Mouse (Mus musculus) midbrain, embryonic 14.5 days (tissue): ENCODE data around the gene Zfp790. TPM values are rescaled to one million over a fixed set of nuclear protein-coding genes. Genes with fewer than 3 reads are reported as not detected.
A peak's percentile ranks its signal among the peaks of the same experiment; 100 is the strongest.

Experiments used
- ATAC-seq: fragments of 200-750 bp; cut with Nextera tagmentation; 2 replicates; pipeline ENCODE4 v1.8.0; 2017; ENCODE audit warnings: moderate number of reproducible peaks, moderate library complexity; ENCODE audit not compliant: low FRiP score, low TSS enrichment
- DNase-seq: peaks from one replicate; pipeline ENCODE4 v3.0.0-alpha.2; 2015
- H3K27ac ChIP-seq: fragments of 300-500 bp; sonication (generic); replicated peaks from 2 replicates; pipeline ENCODE4 v1.5.1; 2014; ENCODE audit warnings: mild to moderate bottlenecking, low read depth, low read length, moderate library complexity
- H3K27me3 ChIP-seq: fragments of 300-500 bp; sonication (generic); 2 replicates; pipeline ENCODE4 v1.6.1; 2014; ENCODE audit warnings: low read length, control low read depth, mixed read lengths; ENCODE audit not compliant: control insufficient read depth, insufficient read depth
- H3K36me3 ChIP-seq: fragments of 300-500 bp; sonication (generic); 2 replicates; pipeline ENCODE4 v1.6.1; 2014; ENCODE audit warnings: low read length, control low read depth; ENCODE audit not compliant: control insufficient read depth, insufficient read depth
- H3K4me1 ChIP-seq: fragments of 300-500 bp; sonication (generic); 2 replicates; pipeline ENCODE4 v1.6.1; 2014; ENCODE audit warnings: mild to moderate bottlenecking, antibody characterized with exemption, low read length, control low read depth; ENCODE audit not compliant: control insufficient read depth, insufficient read depth
- H3K4me2 ChIP-seq: fragments of 300-500 bp; sonication (generic); 2 replicates; pipeline ENCODE4 v1.6.1; 2014; ENCODE audit warnings: mild to moderate bottlenecking, low read length, moderate library complexity
- H3K4me3 ChIP-seq: fragments of 300-500 bp; sonication (generic); replicated peaks from 2 replicates; pipeline ENCODE4 v1.5.1; 2014; ENCODE audit warnings: low read depth, low read length
- H3K9ac ChIP-seq: fragments of 300-500 bp; sonication (generic); replicated peaks from 2 replicates; pipeline ENCODE4 v1.6.1; 2014; ENCODE audit warnings: mild to moderate bottlenecking, low read length, moderate library complexity
- H3K9me3 ChIP-seq: fragments of 300-500 bp; sonication (generic); 2 replicates; pipeline ENCODE4 v1.6.1; 2016; ENCODE audit warnings: low read length, control low read depth, mixed read lengths; ENCODE audit not compliant: control insufficient read depth
- WGBS: fragments of 180-500 bp; shearing (Covaris S2); extraction: QIAGEN DNeasy Blood & Tissue Kit; methylation state at CpG from one replicate; pipeline ENCODE4 v1.1.7; 2014; 5-methylcytosine and 5-hydroxymethylcytosine counted together
- polyA plus RNA-seq: library from polyadenylated mRNA; unstranded; fragments of >200 nt; fragmentation: Nextera tagmentation; extraction: Ambion mirVana; gene quantifications from 2 replicates; pipeline ENCODE4 v1.2.1, GENCODE M21; 2014

The Zfp790 gene
- polyA plus RNA-seq, 1 experiment from 2014 or later, result 35.1 TPM

GRCm38 (mm10) chr7:29783871-29784551 is 31.9 kb upstream of the Zfp790 start, which contains the start of gene Zfp30:
TSS of gene Zfp30 (plus strand) at chr7:29783998.
- ATAC-seq, result peak; percentile 97
- no peaks in the 10 kb centered on the region for H3K27me3 ChIP-seq
- no peaks in the 10 kb centered on the region; the same call in 1 of the 2 replicates for H3K9me3 ChIP-seq
- peak; percentile 96 for DNase-seq
- H3K36me3 ChIP-seq, result peaks cover 22% of the 10 kb centered on the region
- H3K27ac ChIP-seq, result peak within 1 kb of the TSS; percentile 92
- H3K4me2 ChIP-seq, result peak within 1 kb of the TSS; percentile 71
- peak within 1 kb of the TSS; percentile 78 for H3K4me3 ChIP-seq
- peak within 1 kb of the TSS; percentile 80 for H3K9ac ChIP-seq
- WGBS, result under 1% methylated on average over 45 of the region's 45 CpGs
- peaks cover 20% of the 10 kb centered on the region; the same call in 1 of the 2 replicates for H3K4me1 ChIP-seq

- peak overlapping the region; percentile 50 for H3K9ac ChIP-seq
- peak overlapping the region; percentile 71 for H3K4me2 ChIP-seq
- ATAC-seq, result no peak
- no peak overlapping the region for H3K27ac ChIP-seq
- no peaks in the 10 kb centered on the region for H3K27me3 ChIP-seq
- H3K4me1 ChIP-seq, result peaks cover 20% of the 10 kb centered on the region; the same call in 1 of the 2 replicates
- H3K36me3 ChIP-seq, result peaks cover 25% of the 10 kb centered on the region
- peak overlapping the region; percentile 78 for H3K4me3 ChIP-seq
- peak; percentile 43 for DNase-seq
- WGBS, result 41% methylated on average over 8 of the region's 8 CpGs
- no peaks in the 10 kb centered on the region; the same call in 1 of the 2 replicates for H3K9me3 ChIP-seq
These were observed 30.9 kb upstream of the Zfp790 start for GRCm38 (mm10) chr7:29785023-29785422.

- DNase-seq (no peak), ATAC-seq (no peak)
- 78% methylated on average over 5 of the region's 5 CpGs for WGBS
- Histone ChIP-seq H3K27me3 (no peaks in the 10 kb centered on the region), H3K4me2 (peak overlapping the region; percentile 71), H3K4me1 (peaks cover 20% of the 10 kb centered on the region; the same call in 1 of the 2 replicates), H3K27ac (no peak overlapping the region), H3K9me3 (no peaks in the 10 kb centered on the region; the same call in 1 of the 2 replicates), H3K4me3 (peak overlapping the region; percentile 78), H3K9ac (peak overlapping the region; percentile 50), H3K36me3 (peaks cover 31% of the 10 kb centered on the region)
These were observed 30.0 kb upstream of the Zfp790 start for GRCm38 (mm10) chr7:29785888-29786287.

DNA sequence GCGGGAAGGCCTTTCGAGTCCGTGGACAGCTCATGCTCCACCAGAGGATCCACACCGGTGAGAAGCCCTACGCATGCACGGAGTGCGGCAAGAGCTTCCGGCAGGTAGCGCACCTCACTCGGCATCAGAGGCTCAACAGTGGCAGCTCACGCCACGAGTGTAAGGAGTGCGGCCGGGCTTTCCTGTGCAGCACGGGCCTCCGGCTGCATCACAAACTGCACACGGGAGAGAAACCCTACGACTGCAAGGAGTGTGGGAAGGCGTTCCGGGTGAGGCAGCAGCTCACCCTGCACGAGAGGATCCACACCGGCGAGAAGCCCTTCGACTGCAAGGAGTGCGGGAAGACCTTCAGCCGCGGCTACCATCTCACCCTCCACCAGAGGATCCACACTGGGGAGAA is 23.0 kb upstream of the Zfp790 start:
- ATAC-seq, result no peak
- H3K27ac ChIP-seq, result no peak overlapping the region
- H3K36me3 ChIP-seq, result peaks cover 63% of the 10 kb centered on the region
- 39% methylated on average over 27 of the region's 27 CpGs for WGBS
- no peaks in the 10 kb centered on the region for H3K9me3 ChIP-seq
- H3K4me1 ChIP-seq, result no peaks in the 10 kb centered on the region
- no peaks in the 10 kb centered on the region for H3K27me3 ChIP-seq
- H3K4me2 ChIP-seq, result no peak overlapping the region
- no peak for DNase-seq
- no peak overlapping the region for H3K4me3 ChIP-seq
- no peak overlapping the region for H3K9ac ChIP-seq

DNA sequence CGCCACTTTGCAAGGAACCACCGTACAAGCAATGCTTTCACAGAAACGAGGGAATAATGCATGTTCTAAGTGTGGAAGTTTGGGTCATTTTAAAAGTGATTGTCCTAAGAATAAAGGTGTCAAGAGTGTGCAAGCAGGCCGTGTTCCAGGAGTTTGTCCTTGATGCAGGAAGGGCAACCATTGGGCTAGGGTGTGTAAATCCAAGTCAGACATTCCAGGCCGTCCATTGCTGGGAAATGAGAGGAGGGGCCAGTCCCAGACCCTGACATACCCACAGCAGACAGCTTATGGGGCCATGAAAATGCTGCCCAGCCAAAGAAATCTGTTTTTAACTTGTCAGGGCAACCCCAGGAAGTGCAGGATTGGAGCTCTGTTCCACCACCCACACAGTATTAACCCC is 8.9 kb upstream of the Zfp790 start:
- DNase-seq (no peak), ATAC-seq (no peak)
- Histone ChIP-seq H3K4me1 (no peaks in the 10 kb centered on the region), H3K4me2 (no peak overlapping the region), H3K4me3 (no peak overlapping the region), H3K27me3 (no peaks in the 10 kb centered on the region), H3K9ac (no peak overlapping the region), H3K27ac (no peak overlapping the region), H3K36me3 (no peaks in the 10 kb centered on the region), H3K9me3 (peaks cover 3% of the 10 kb centered on the region)
- 74% methylated on average over 5 of the region's 5 CpGs for WGBS

DNA sequence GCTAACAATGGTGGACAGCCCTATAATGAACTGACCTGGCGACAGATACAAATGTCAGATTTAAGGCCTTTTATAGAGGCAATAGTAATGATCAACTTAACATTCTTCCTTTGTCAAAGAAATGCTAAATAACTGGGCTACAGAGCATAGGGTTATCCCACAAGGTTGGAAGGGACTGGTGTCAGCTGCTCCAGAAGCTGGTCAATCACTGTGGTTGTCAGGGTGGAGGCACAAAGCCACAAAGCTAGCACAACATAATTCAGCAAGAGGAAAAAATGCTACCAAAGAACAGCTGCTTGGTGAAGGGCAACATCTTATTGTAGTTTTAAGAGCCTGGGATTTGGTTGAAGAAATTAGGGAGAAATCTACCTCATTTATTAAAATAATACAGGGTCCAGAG is 3.7 kb upstream of the Zfp790 start:
- no peak overlapping the region for H3K4me2 ChIP-seq
- H3K9me3 ChIP-seq, result peaks cover 3% of the 10 kb centered on the region
- 96% methylated on average over 1 of the region's 1 CpGs for WGBS
- no peak overlapping the region for H3K4me3 ChIP-seq
- ATAC-seq (no peak), DNase-seq (no peak)
- H3K27me3 ChIP-seq, result no peaks in the 10 kb centered on the region
- no peak overlapping the region for H3K9ac ChIP-seq
- no peaks in the 10 kb centered on the region for H3K36me3 ChIP-seq
- peaks cover 22% of the 10 kb centered on the region for H3K4me1 ChIP-seq
- H3K27ac ChIP-seq, result no peak overlapping the region

GRCm38 (mm10) chr7:29814381-29814780 is 1.5 kb upstream of the Zfp790 start:
- Histone ChIP-seq H3K4me2 (peak overlapping the region; percentile 79), H3K9ac (no peak overlapping the region), H3K9me3 (peaks cover 3% of the 10 kb centered on the region), H3K4me3 (peak overlapping the region; percentile 59), H3K4me1 (peaks cover 34% of the 10 kb centered on the region), H3K27me3 (no peaks in the 10 kb centered on the region), H3K27ac (no peak overlapping the region), H3K36me3 (no peaks in the 10 kb centered on the region)
- ATAC-seq (no peak), DNase-seq (no peak)
- 90% methylated on average over 2 of the region's 2 CpGs for WGBS

DNA sequence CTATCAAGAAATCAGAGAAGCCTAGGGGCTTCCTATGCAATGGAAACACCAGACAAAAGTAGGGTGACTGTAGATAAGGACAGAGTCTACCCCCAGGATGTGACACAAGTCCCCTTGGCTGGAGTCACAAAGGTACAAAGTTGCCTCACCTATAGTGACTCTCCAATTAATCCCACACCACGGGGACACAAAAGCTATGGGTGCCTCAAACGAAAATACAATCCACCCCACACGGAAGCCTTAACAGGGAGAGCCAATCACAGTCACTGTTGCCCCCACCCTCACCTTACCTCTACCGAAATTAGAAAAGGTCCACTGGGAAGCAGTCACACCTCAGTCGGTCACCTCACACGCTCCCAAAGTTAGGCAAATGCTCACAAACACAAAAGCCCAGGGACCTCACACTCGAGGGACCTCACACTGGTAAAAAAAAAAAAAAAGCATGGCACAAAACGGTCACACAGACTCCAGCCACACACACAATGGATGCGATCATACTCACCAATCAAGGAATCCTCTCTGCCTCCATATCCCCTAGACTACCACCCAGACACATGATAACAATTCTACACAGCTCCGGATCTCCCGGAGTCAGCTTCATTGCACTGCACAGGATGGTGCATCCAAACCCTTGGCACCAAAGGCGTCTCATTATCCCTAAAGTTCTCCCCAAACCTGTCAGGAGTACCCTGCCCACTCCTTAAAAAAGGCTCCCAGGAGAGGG is 691 bp upstream of the Zfp790 start:
- Histone ChIP-seq H3K27me3 (no peaks in the 10 kb centered on the region), H3K4me2 (peak overlapping the region; percentile 79), H3K4me1 (peaks cover 37% of the 10 kb centered on the region), H3K36me3 (no peaks in the 10 kb centered on the region), H3K9ac (peak overlapping the region; percentile 58), H3K9me3 (peaks cover 3% of the 10 kb centered on the region; the same call in 1 of the 2 replicates), H3K4me3 (peak overlapping the region; percentile 59), H3K27ac (peak overlapping the region; percentile 68)
- DNase-seq (no peak), ATAC-seq (peak; percentile 61)
- WGBS, result 2% methylated on average over 12 of the region's 12 CpGs
